Mouse (Mus musculus): ENCODE measurements around the gene Cryzl2. TPM values are rescaled to one million over a fixed set of nuclear protein-coding genes. Genes with fewer than 3 reads are reported as not detected.

The Cryzl2 gene
- polyA plus RNA-seq, 1 experiment: 9.1 TPM

GRCm38 (mm10) chr1:157452759-157453549 lies 5.4 kb upstream of the Cryzl2 start:
- Histone ChIP-seq H3K4me3 (replicated peaks; ENCODE audit: control insufficient read depth, low read depth, low read length) (no peak overlapping the region), H3K4me1 (ENCODE audit: control insufficient read depth, insufficient read depth, low read length) (no peaks in the 10 kb centered on the region), H3K27ac (ENCODE audit: control insufficient read depth, insufficient read depth, low read depth, low read length, poor library complexity) (no peak overlapping the region)
- 84% methylated on average over 5 of the region's 5 CpGs for WGBS
- TF ChIP-seq POLR2A (IDR thresholded peaks at IDR 0.05; ENCODE audit: borderline replicate concordance, control insufficient read depth, low read depth, low read length): no peak
- TF ChIP-seq CTCF (IDR thresholded peaks at IDR 0.05; ENCODE audit: control insufficient read depth, insufficient read depth, low read length): no peak

- H3K27ac ChIP-seq (ENCODE audit: control insufficient read depth, insufficient read depth, low read depth, low read length, poor library complexity): no peak overlapping the region
Measured at GRCm38 (mm10) chr1:157454876-157455275, 3.5 kb upstream of the Cryzl2 start.

GRCm38 (mm10) chr1:157457789-157458188 lies 588 bp upstream of the Cryzl2 start:
- TF ChIP-seq CTCF (IDR thresholded peaks at IDR 0.05; ENCODE audit: control insufficient read depth, insufficient read depth, low read length) (no peak), POLR2A (IDR thresholded peaks at IDR 0.05; ENCODE audit: borderline replicate concordance, control insufficient read depth, low read depth, low read length) (no peak)
- Histone ChIP-seq H3K4me3 (replicated peaks; ENCODE audit: control insufficient read depth, low read depth, low read length) (no peak overlapping the region), H3K4me1 (ENCODE audit: control insufficient read depth, insufficient read depth, low read length) (no peaks in the 10 kb centered on the region), H3K27ac (ENCODE audit: control insufficient read depth, insufficient read depth, low read depth, low read length, poor library complexity) (no peak overlapping the region)
- WGBS: 88% methylated on average over 3 of the region's 3 CpGs

More at GRCm38 (mm10) chr1:157454876-157455275, 3.5 kb upstream of the Cryzl2 start:
- Histone ChIP-seq H3K4me1 (ENCODE audit: control insufficient read depth, insufficient read depth, low read length) (no peaks in the 10 kb centered on the region), H3K4me3 (replicated peaks; ENCODE audit: control insufficient read depth, low read depth, low read length) (no peak overlapping the region)
- 79% methylated on average over 6 of the region's 6 CpGs for WGBS
- TF ChIP-seq POLR2A (IDR thresholded peaks at IDR 0.05; ENCODE audit: borderline replicate concordance, control insufficient read depth, low read depth, low read length) (no peak), CTCF (IDR thresholded peaks at IDR 0.05; ENCODE audit: control insufficient read depth, insufficient read depth, low read length) (no peak)

- no peaks in the 10 kb centered on the region; the same call in 1 of the 2 replicates for H3K4me1 ChIP-seq (ENCODE audit: control insufficient read depth, insufficient read depth, low read length)
- no peak overlapping the region for H3K4me3 ChIP-seq (replicated peaks; ENCODE audit: control insufficient read depth, low read depth, low read length)
- no peak for TF ChIP-seq POLR2A (IDR thresholded peaks at IDR 0.05; ENCODE audit: borderline replicate concordance, control insufficient read depth, low read depth, low read length)
- TF ChIP-seq CTCF (IDR thresholded peaks at IDR 0.05; ENCODE audit: control insufficient read depth, insufficient read depth, low read length): no peak
- WGBS: 87% methylated on average over 5 of the region's 5 CpGs
- no peak overlapping the region for H3K27ac ChIP-seq (ENCODE audit: control insufficient read depth, insufficient read depth, low read depth, low read length, poor library complexity)
Measured at GRCm38 (mm10) chr1:157459904-157460303, 1.5 kb downstream of the Cryzl2 start.

- 90% methylated on average over 5 of the region's 5 CpGs for WGBS
- Histone ChIP-seq H3K4me1 (ENCODE audit: control insufficient read depth, insufficient read depth, low read length) (no peaks in the 10 kb centered on the region; the same call in 1 of the 2 replicates), H3K4me3 (replicated peaks; ENCODE audit: control insufficient read depth, low read depth, low read length) (no peak overlapping the region), H3K27ac (ENCODE audit: control insufficient read depth, insufficient read depth, low read depth, low read length, poor library complexity) (no peak overlapping the region)
- no peak for TF ChIP-seq CTCF (IDR thresholded peaks at IDR 0.05; ENCODE audit: control insufficient read depth, insufficient read depth, low read length)
- TF ChIP-seq POLR2A (IDR thresholded peaks at IDR 0.05; ENCODE audit: borderline replicate concordance, control insufficient read depth, low read depth, low read length): no peak
Measured at GRCm38 (mm10) chr1:157461276-157461675, 2.9 kb downstream of the Cryzl2 start.

GRCm38 (mm10) chr1:157462336-157462735 lies 4.0 kb downstream of the Cryzl2 start:
- Histone ChIP-seq H3K4me3 (replicated peaks; ENCODE audit: control insufficient read depth, low read depth, low read length) (no peak overlapping the region), H3K27ac (ENCODE audit: control insufficient read depth, insufficient read depth, low read depth, low read length, poor library complexity) (no peak overlapping the region), H3K4me1 (ENCODE audit: control insufficient read depth, insufficient read depth, low read length) (no peaks in the 10 kb centered on the region; the same call in 1 of the 2 replicates)
- TF ChIP-seq POLR2A (IDR thresholded peaks at IDR 0.05; ENCODE audit: borderline replicate concordance, control insufficient read depth, low read depth, low read length) (no peak), CTCF (IDR thresholded peaks at IDR 0.05; ENCODE audit: control insufficient read depth, insufficient read depth, low read length) (no peak)
- WGBS: 67% methylated on average over 3 of the region's 3 CpGs

GRCm38 (mm10) chr1:157465194-157465593 lies 6.8 kb downstream of the Cryzl2 start:
- peak; percentile 22; the same call in 1 of the 2 replicates for TF ChIP-seq CTCF (IDR thresholded peaks at IDR 0.05; ENCODE audit: control insufficient read depth, insufficient read depth, low read length)
- no peak for TF ChIP-seq POLR2A (IDR thresholded peaks at IDR 0.05; ENCODE audit: borderline replicate concordance, control insufficient read depth, low read depth, low read length)
- WGBS: 80% methylated on average over 3 of the region's 3 CpGs
- H3K27ac ChIP-seq (ENCODE audit: control insufficient read depth, insufficient read depth, low read depth, low read length, poor library complexity): no peak overlapping the region
- H3K4me3 ChIP-seq (replicated peaks; ENCODE audit: control insufficient read depth, low read depth, low read length): no peak overlapping the region
- peaks cover 1% of the 10 kb centered on the region; the same call in 1 of the 2 replicates for H3K4me1 ChIP-seq (ENCODE audit: control insufficient read depth, insufficient read depth, low read length)

- WGBS: 86% methylated on average over 8 of the region's 8 CpGs
- Histone ChIP-seq H3K4me1 (ENCODE audit: control insufficient read depth, insufficient read depth, low read length) (peaks cover 1% of the 10 kb centered on the region; the same call in 1 of the 2 replicates), H3K27ac (ENCODE audit: control insufficient read depth, insufficient read depth, low read depth, low read length, poor library complexity) (no peak overlapping the region), H3K4me3 (replicated peaks; ENCODE audit: control insufficient read depth, low read depth, low read length) (no peak overlapping the region)
- TF ChIP-seq POLR2A (IDR thresholded peaks at IDR 0.05; ENCODE audit: borderline replicate concordance, control insufficient read depth, low read depth, low read length): no peak
- no peak for TF ChIP-seq CTCF (IDR thresholded peaks at IDR 0.05; ENCODE audit: control insufficient read depth, insufficient read depth, low read length)
Measured at GRCm38 (mm10) chr1:157467866-157468265, 9.5 kb downstream of the Cryzl2 start.
